Mouse (Mus musculus) CH12.LX (cell line): ENCODE results near the gene Tmco1. TPM values are rescaled to one million over a fixed set of nuclear protein-coding genes. Genes with fewer than 3 reads are reported as not detected.

Experiments used
- DNase-seq: peaks from one replicate; pipeline ENCODE4 v3.0.0-alpha.2; 2013; ENCODE audit errors: extremely low read depth
- H3K27ac ChIP-seq: 2 replicates; pipeline ENCODE4 v1.5.1; 2012; ENCODE audit warnings: low read depth, mild to moderate bottlenecking, control low read depth, moderate library complexity; ENCODE audit not compliant: insufficient read depth
- H3K27me3 ChIP-seq: replicated peaks from 2 replicates; pipeline ENCODE3; 2012; ENCODE audit warnings: inconsistent platforms
- H3K36me3 ChIP-seq, 2 experiments: replicated peaks in 1 of 2; 2 replicates each; pipeline versions ENCODE3 to v1.6.1; 2012; ENCODE audit warnings: inconsistent platforms in 1 of 2, low read length in 1 of 2, mild to moderate bottlenecking in 1 of 2, mixed read lengths in 1 of 2, moderate library complexity in 1 of 2; ENCODE audit not compliant: control insufficient read depth in 1 of 2, insufficient read depth in 1 of 2
- H3K4me1 ChIP-seq, 2 experiments: 2 replicates each; pipeline ENCODE4 v1.6.1; 2012; ENCODE audit warnings: inconsistent platforms in 1 of 2, moderate library complexity in 1 of 2; ENCODE audit not compliant: insufficient read depth in 2 of 2, control insufficient read depth in 1 of 2
- H3K4me2 ChIP-seq: 2 replicates; pipeline ENCODE4 v1.6.1; 2012; ENCODE audit warnings: low read depth, mild to moderate bottlenecking, control low read depth; ENCODE audit not compliant: poor library complexity, insufficient read depth, severe bottlenecking
- H3K4me3 ChIP-seq, 3 experiments: fragments of 150-350 bp in 1 of 3; sonication (generic) in 1 of 3; replicated peaks in 1 of 3; 2 replicates each; pipeline versions ENCODE3 to v1.5.1; 2011 to 2012; ENCODE audit warnings: low read depth in 2 of 3, low read length in 2 of 3, mild to moderate bottlenecking in 2 of 3, moderate library complexity in 2 of 3, control low read depth in 1 of 3, improper control_type of control experiment in 1 of 3, inconsistent platforms in 1 of 3, mixed read lengths in 1 of 3; ENCODE audit not compliant: poor library complexity in 1 of 3
- H3K79me2 ChIP-seq: replicated peaks from 2 replicates; pipeline ENCODE4 v1.6.1; 2012; ENCODE audit warnings: mild to moderate bottlenecking, moderate library complexity; ENCODE audit not compliant: control insufficient read depth, poor library complexity, insufficient read depth, severe bottlenecking; ENCODE audit errors: extremely low read depth
- H3K9ac ChIP-seq: 2 replicates; pipeline ENCODE4 v1.6.1; 2012; ENCODE audit warnings: low read depth, mild to moderate bottlenecking, control low read depth, moderate library complexity; ENCODE audit not compliant: insufficient read depth
- H3K9me3 ChIP-seq: replicated peaks from 2 replicates; pipeline ENCODE3; 2012; ENCODE audit warnings: low read length, inconsistent platforms, mixed read lengths
- CHD1 ChIP-seq: IDR thresholded peaks from 2 replicates; pipeline ENCODE4 v1.6.1; 2012; ENCODE audit warnings: low read depth, low read length, improper control_type of control experiment, inconsistent platforms
- CTCF ChIP-seq, 2 experiments: IDR thresholded peaks in 1 of 2; conservative IDR thresholded peaks in 1 of 2; 2 replicates each; pipeline ENCODE4 v1.5.1; 2011 to 2012; ENCODE audit warnings: low read depth in 2 of 2, low read length in 2 of 2, improper control_type of control experiment in 1 of 2, inconsistent platforms in 1 of 2, mild to moderate bottlenecking in 1 of 2, moderate library complexity in 1 of 2
- E2F4 ChIP-seq: IDR thresholded peaks from 2 replicates; pipeline ENCODE4 v1.6.1; 2011; ENCODE audit warnings: low read depth, low read length, improper control_type of control experiment; ENCODE audit not compliant: insufficient replicate concordance
- EP300 ChIP-seq: IDR thresholded peaks from 2 replicates; pipeline ENCODE4 v1.6.1; 2011; ENCODE audit warnings: low read length, improper control_type of control experiment
- GABPA ChIP-seq: IDR thresholded peaks from 2 replicates; pipeline ENCODE4 v1.6.1; 2012; ENCODE audit warnings: low read depth, low read length, improper control_type of control experiment, inconsistent platforms; ENCODE audit not compliant: insufficient replicate concordance
- HCFC1 ChIP-seq: IDR thresholded peaks from 2 replicates; pipeline ENCODE4 v1.6.1; 2012; ENCODE audit warnings: low read depth, mild to moderate bottlenecking, inconsistent platforms, low read length, improper control_type of control experiment
- IRF4 ChIP-seq: IDR thresholded peaks from 2 replicates; pipeline ENCODE4 v1.6.1; 2014; ENCODE audit warnings: low read depth, mild to moderate bottlenecking, inconsistent platforms, low read length, improper control_type of control experiment
- KAT2A ChIP-seq: IDR thresholded peaks from 2 replicates; pipeline ENCODE4 v1.6.1; 2012; ENCODE audit warnings: low read length, improper control_type of control experiment, inconsistent platforms; ENCODE audit not compliant: insufficient replicate concordance
- MAFK ChIP-seq: IDR thresholded peaks from 2 replicates; pipeline ENCODE4 v1.6.1; 2011; ENCODE audit warnings: low read length, improper control_type of control experiment; ENCODE audit not compliant: insufficient replicate concordance
- MAX ChIP-seq: IDR thresholded peaks from 2 replicates; pipeline ENCODE4 v1.6.1; 2011; ENCODE audit warnings: low read length, improper control_type of control experiment
- MAZ ChIP-seq: IDR thresholded peaks from 2 replicates; pipeline ENCODE4 v1.6.1; 2012; ENCODE audit warnings: low read depth, mild to moderate bottlenecking, inconsistent platforms, low read length, improper control_type of control experiment, moderate library complexity
- MEF2A ChIP-seq: IDR thresholded peaks from 2 replicates; pipeline ENCODE4 v1.6.1; 2014; ENCODE audit warnings: low read depth, mild to moderate bottlenecking, inconsistent platforms, low read length, improper control_type of control experiment, borderline replicate concordance
- MXI1 ChIP-seq: IDR thresholded peaks from 2 replicates; pipeline ENCODE4 v1.6.1; 2011; ENCODE audit warnings: mild to moderate bottlenecking, low read depth, low read length, improper control_type of control experiment
- MYC ChIP-seq: IDR thresholded peaks from 2 replicates; pipeline ENCODE4 v1.6.1; 2011; ENCODE audit warnings: low read depth, mild to moderate bottlenecking, improper control_type of control experiment, low read length
- NELFE ChIP-seq: IDR thresholded peaks from 2 replicates; pipeline ENCODE4 v1.6.1; 2011; ENCODE audit warnings: low read depth, low read length, improper control_type of control experiment
- NRF1 ChIP-seq: IDR thresholded peaks from 2 replicates; pipeline ENCODE4 v1.6.1; 2014; ENCODE audit warnings: low read depth, mild to moderate bottlenecking, inconsistent platforms, low read length, improper control_type of control experiment, moderate library complexity
- PAX5 ChIP-seq: IDR thresholded peaks from 2 replicates; pipeline ENCODE4 v1.6.1; 2012; ENCODE audit warnings: low read length, inconsistent platforms, mixed read lengths
- POLR2A ChIP-seq: IDR thresholded peaks from 2 replicates; pipeline ENCODE4 v1.6.1; 2011; ENCODE audit warnings: low read depth, mild to moderate bottlenecking, improper control_type of control experiment, low read length
- POLR2AphosphoS2 ChIP-seq: IDR thresholded peaks from 2 replicates; pipeline ENCODE4 v1.6.1; 2011; ENCODE audit warnings: low read depth, low read length, improper control_type of control experiment
- RCOR1 ChIP-seq: conservative IDR thresholded peaks from 2 replicates; pipeline ENCODE4 v1.6.1; 2012; ENCODE audit warnings: low read depth, mild to moderate bottlenecking, inconsistent platforms, low read length, improper control_type of control experiment
- SIN3A ChIP-seq: IDR thresholded peaks from 2 replicates; pipeline ENCODE4 v1.6.1; 2012; ENCODE audit warnings: low read length, improper control_type of control experiment, inconsistent platforms
- SMC3 ChIP-seq: IDR thresholded peaks from 2 replicates; pipeline ENCODE4 v1.6.1; 2011; ENCODE audit warnings: low read depth, low read length, improper control_type of control experiment
- TBP ChIP-seq: conservative IDR thresholded peaks from 2 replicates; pipeline ENCODE4 v1.6.1; 2011; ENCODE audit warnings: low read depth, low read length, improper control_type of control experiment
- TCF12 ChIP-seq: IDR thresholded peaks from 2 replicates; pipeline ENCODE4 v1.6.1; 2014; ENCODE audit warnings: low read depth, mild to moderate bottlenecking, inconsistent platforms, low read length, improper control_type of control experiment
- UBTF ChIP-seq: IDR thresholded peaks from 2 replicates; pipeline ENCODE4 v1.6.1; 2012; ENCODE audit warnings: low read depth, mild to moderate bottlenecking, inconsistent platforms, low read length, improper control_type of control experiment, moderate library complexity
- USF1 ChIP-seq: IDR thresholded peaks from 2 replicates; pipeline ENCODE4 v1.6.1; 2014; ENCODE audit warnings: low read depth, mild to moderate bottlenecking, inconsistent platforms, low read length, improper control_type of control experiment
- USF2 ChIP-seq: conservative IDR thresholded peaks from 2 replicates; pipeline ENCODE4 v1.6.1; 2011; ENCODE audit warnings: low read depth, low read length, improper control_type of control experiment
- ZC3H11A ChIP-seq: IDR thresholded peaks from 2 replicates; pipeline ENCODE4 v1.6.1; 2012; ENCODE audit warnings: low read depth, mild to moderate bottlenecking, inconsistent platforms, low read length, improper control_type of control experiment
- ZKSCAN1 ChIP-seq: IDR thresholded peaks from 2 replicates; pipeline ENCODE4 v1.6.1; 2012; ENCODE audit warnings: low read depth, inconsistent platforms, low read length, improper control_type of control experiment, borderline replicate concordance
- ZMIZ1 ChIP-seq: IDR thresholded peaks from 2 replicates; pipeline ENCODE4 v1.6.1; 2012; ENCODE audit warnings: low read depth, mild to moderate bottlenecking, inconsistent platforms, low read length, improper control_type of control experiment
- ZNF384 ChIP-seq: IDR thresholded peaks from 2 replicates; pipeline ENCODE4 v1.6.1; 2012; ENCODE audit warnings: low read depth, low read length, improper control_type of control experiment, inconsistent platforms
- dilution Hi-C: fragments of 300-500 bp; cut with MboI; formaldehyde crosslinking; loops from 2 replicates; pipeline ENCODE4 v1.14.3; 2020; ENCODE audit warnings: low sequenced_read_pairs; ENCODE audit not compliant: extremely low pct_unique_long_range_greater_than_20kb, extremely low pct_ligation_motif_present
- in situ Hi-C: fragments of 300-500 bp; cut with MboI; formaldehyde crosslinking; loops from 3 replicates; pipeline ENCODE4 v1.14.3; 2019; ENCODE audit warnings: low sequenced_read_pairs, low pct_ligation_motif_present, low pct_unique_long_range_greater_than_20kb, mixed read lengths
- polyA plus RNA-seq: library from polyadenylated mRNA; unstranded; fragments of >175 nt; gene quantifications from 2 replicates; pipeline ENCODE4 v1.2.1, GENCODE M21; 2012; ENCODE audit warnings: low read depth; ENCODE audit not compliant: insufficient read length
- total RNA-seq, 2 experiments: library from RNA; depleted of rRNA; stranded (reverse); fragments of 300-350 nt in 1 of 2; fragments of >200 nt in 1 of 2; gene quantifications; 2 replicates each; pipeline ENCODE4 v1.2.3; 2012 to 2014

The Tmco1 gene
- total and polyA plus RNA-seq, 3 experiments = 80.6 to 153 (median 127) TPM

GRCm38 (mm10) chr1:167271304-167271703, 36.9 kb upstream of the Tmco1 start:
- Histone ChIP-seq H3K27ac (no peak overlapping the region; the same call in 1 of the 2 replicates), H3K4me2 (no peak overlapping the region), H3K9me3 (no peaks in the 10 kb centered on the region), H3K9ac (no peak overlapping the region), H3K27me3 (no peaks in the 10 kb centered on the region), H3K36me3 (peaks cover 6 to 57% of the 10 kb centered on the region in 2 experiments), H3K79me2 (peaks cover 96% of the 10 kb centered on the region), H3K4me3 (no peak overlapping the region), H3K4me1 (peaks cover 49 to 82% of the 10 kb centered on the region in 2 experiments)
- no peak for DNase-seq
- in situ Hi-C loops (loop anchor here (10.0 kb wide), 1 partner anchor 47 kb away; no protein-coding TSS in a partner anchor), dilution Hi-C loops (no loop called here)
- TF ChIP-seq NELFE (no peak), ZC3H11A (no peak), SMC3 (no peak), POLR2A (no peak), MYC (no peak), MAX (no peak), CTCF (conservative IDR thresholded peaks at IDR 0.05 in 1 of 2, IDR thresholded peaks at IDR 0.05 in 1 of 2; ENCODE audit: low read depth in 2 of 2, low read length in 2 of 2) (no peak), POLR2AphosphoS2 (no peak), MXI1 (no peak), TBP (no peak), UBTF (no peak), USF1 (no peak), E2F4 (no peak), CHD1 (no peak), EP300 (no peak), ZMIZ1 (no peak), GABPA (no peak), ZNF384 (no peak), TCF12 (no peak)
- TF ChIP-seq, all 38 proteins: peak for 0

GRCm38 (mm10) chr1:167271841-167272240, 36.3 kb upstream of the Tmco1 start:
- TF ChIP-seq ZNF384 (no peak), PAX5 (no peak), ZMIZ1 (no peak), SMC3 (no peak), MAFK (no peak), IRF4 (no peak), MAZ (no peak), RCOR1 (no peak), MXI1 (no peak), MEF2A (no peak), HCFC1 (no peak), SIN3A (no peak), POLR2A (no peak), ZKSCAN1 (no peak), USF2 (no peak), KAT2A (no peak), TBP (no peak), CHD1 (no peak), NRF1 (no peak), UBTF (no peak)
- H3K79me2 ChIP-seq = peaks cover 96% of the 10 kb centered on the region
- H3K4me1 ChIP-seq = peaks cover 50 to 84% of the 10 kb centered on the region in 2 experiments
- peak overlapping the region in 1 of 3 experiments; percentile 75 for H3K4me3 ChIP-seq
- in situ Hi-C loops (loop anchor here (10.0 kb wide), 1 partner anchor 47 kb away; no protein-coding TSS in a partner anchor), dilution Hi-C loops (no loop called here)
- H3K36me3 ChIP-seq = peaks cover 6 to 58% of the 10 kb centered on the region in 2 experiments
- H3K4me2 ChIP-seq = no peak overlapping the region
- no peaks in the 10 kb centered on the region for H3K27me3 ChIP-seq
- no peak overlapping the region for H3K9ac ChIP-seq
- no peak for DNase-seq
- no peaks in the 10 kb centered on the region for H3K9me3 ChIP-seq
- H3K27ac ChIP-seq = no peak overlapping the region; the same call in 1 of the 2 replicates
